Mouse (Mus musculus): Measurements from ENCODE around the gene Ube2cbp. TPM values are rescaled to one million over a fixed set of nuclear protein-coding genes. Genes with fewer than 3 reads are reported as not detected.

Gene Ube2cbp
- 1 to 10 TPM; 1.1 to 1.6 TPM for total RNA-seq (2023)

DNA sequence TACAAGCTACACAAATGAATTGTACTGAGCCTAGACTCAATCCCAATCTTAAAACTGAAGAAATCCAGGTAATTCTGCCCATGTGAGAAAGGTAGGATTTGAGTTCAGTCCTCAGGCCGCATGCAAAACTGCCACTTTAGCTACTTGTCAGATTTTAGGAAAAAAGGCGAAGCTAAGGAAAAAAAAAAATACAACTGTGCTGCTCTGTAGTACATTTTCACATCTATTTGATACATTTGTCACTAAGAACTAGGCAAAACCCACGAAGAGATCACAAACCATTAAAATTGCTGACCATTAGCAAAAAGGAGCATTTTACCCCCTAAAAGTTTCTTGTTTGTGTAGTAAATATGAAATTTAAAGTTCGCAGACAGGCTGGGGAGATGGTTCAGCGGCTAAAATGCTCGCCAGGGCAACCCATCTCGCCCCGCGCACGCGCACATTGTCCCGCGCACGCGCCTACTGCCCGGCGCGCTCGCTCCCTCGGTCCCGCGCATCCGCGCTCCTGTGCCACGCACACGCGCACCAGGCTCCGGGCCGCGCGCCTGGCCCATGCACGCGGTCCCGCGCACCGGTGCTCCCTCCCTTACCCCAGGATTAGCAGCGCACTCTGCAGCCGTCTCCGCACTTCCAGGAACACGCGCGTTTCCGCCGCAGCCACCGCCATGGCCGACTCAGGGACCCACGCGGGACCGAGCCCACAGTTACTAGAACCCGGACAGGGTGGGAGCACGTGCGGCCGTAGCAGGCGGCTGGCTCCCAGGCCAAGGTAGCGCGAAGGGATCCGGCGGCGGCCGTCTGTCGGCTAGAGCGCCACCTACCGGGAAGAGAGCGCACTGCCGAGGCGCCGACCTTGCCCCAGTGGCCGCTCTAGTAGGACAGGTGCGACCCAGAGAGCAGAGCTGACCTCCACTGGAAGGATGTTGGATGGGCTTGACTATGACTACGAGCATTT, at the start of gene Ube2cbp:
Ube2cbp (minus strand) TSS at position 800 of the 955 bp plus-strand sequence.

DNA sequence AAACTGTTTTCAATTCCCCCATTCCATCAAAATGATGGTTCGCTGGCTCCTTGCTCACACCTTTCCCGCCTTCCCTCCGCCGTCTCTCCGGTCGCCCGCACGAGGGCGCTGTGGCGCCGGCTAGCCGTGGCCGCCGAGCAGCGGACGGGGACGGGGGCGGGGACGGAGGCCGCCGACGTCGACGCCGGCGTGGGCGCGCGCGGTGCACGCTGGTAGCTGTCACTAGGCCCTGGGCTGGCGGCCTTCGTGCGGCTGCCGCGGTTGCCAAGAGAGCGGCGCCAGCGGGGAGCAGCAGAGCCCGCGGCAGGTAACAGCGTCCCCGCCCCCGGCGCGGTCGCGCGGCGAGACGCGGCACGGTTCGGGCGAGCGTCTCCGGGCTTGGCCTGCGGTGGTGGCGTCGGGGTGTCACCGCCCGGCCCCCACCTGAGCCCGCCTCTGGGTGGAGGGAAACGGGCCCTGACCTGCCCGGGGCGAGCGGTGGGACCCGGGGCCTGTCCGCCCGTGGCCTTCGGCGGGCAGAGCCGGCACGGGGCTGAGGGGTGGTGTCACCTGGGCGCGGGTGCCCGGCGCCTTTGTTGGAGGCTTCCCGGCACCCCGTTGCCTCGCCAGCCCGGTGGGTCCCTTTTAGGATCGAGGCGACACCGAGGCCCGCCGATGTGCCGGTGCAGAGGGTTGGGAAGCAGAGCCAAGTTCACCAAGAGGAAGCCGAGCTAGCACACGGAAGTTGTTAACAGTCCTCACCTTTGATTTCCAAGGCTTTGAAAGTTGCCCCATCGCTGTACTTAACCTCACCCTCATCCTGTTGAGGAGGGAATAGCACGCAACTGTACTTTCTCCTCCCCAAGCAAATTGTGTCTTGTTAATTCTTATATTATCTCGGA, 2.5 kb upstream of the Ube2cbp start, which contains the start of gene Dop1a:
Dop1a (plus strand) TSS at position 165 of the 881 bp plus-strand sequence.

Other genes with a start within 250 kb of the Ube2cbp start
- 10 to 100 TPM; 30.0 to 38.7 TPM for gene Dop1a, start 2.2 kb upstream of the Ube2cbp start, total RNA-seq (2023)
- gene Pgm3, start 106.9 kb upstream of the Ube2cbp start, total RNA-seq (2023) = 1 to 10 TPM; 4.6 to 6.4 TPM
- 1 to 10 TPM; 3.9 to 4.0 TPM for gene Rwdd2a, start 107.0 kb upstream of the Ube2cbp start, total RNA-seq (2023)
- gene Me1, start 231.0 kb upstream of the Ube2cbp start, total RNA-seq (2023) = under 1 TPM; 0.20 to 0.26 TPM